Mouse (Mus musculus): ENCODE data around the gene Ctsa.
"Not testable (repeated sequence)": the region's sequence is repeated elsewhere in the genome, so short reads cannot be mapped to it uniquely, and the experiment has no call there.

Ctsa gene

GRCm38 (mm10) chr2:164832748-164833301 is at the start of gene Ctsa:
Ctsa (plus strand) TSS chr2:164832873.
- DNase-seq = peak; percentile 67 to 77

GRCm38 (mm10) chr2:164783926-164784581 is 48.6 kb upstream of the Ctsa start:
- DNase-seq = no peak

GRCm38 (mm10) chr2:164784869-164785420 is 47.7 kb upstream of the Ctsa start:
- DNase-seq = no peak

GRCm38 (mm10) chr2:164785481-164786387 is 46.9 kb upstream of the Ctsa start, which contains the start of gene Snx21:
Snx21 (plus strand) TSS chr2:164785823.
- DNase-seq = peak; percentile 93 to 95

GRCm38 (mm10) chr2:164786388-164786885 is 46.2 kb upstream of the Ctsa start:
- no peak for DNase-seq

- DNase-seq = no peak
Observed at GRCm38 (mm10) chr2:164787032-164787431, 45.6 kb upstream of the Ctsa start.

GRCm38 (mm10) chr2:164787779-164788178 is 44.9 kb upstream of the Ctsa start:
- DNase-seq = no peak

- DNase-seq = no peak
Observed at GRCm38 (mm10) chr2:164788411-164788810, 44.3 kb upstream of the Ctsa start.

GRCm38 (mm10) chr2:164790451-164790850 is 42.2 kb upstream of the Ctsa start:
- no peak for DNase-seq

GRCm38 (mm10) chr2:164791841-164792261 is 40.8 kb upstream of the Ctsa start:
- no peak for DNase-seq

- DNase-seq = no peak
Observed at GRCm38 (mm10) chr2:164792400-164793190, 40.1 kb upstream of the Ctsa start.

- peak in 1 of 2 experiments; percentile 73 for DNase-seq
Observed at GRCm38 (mm10) chr2:164793236-164793635, 39.4 kb upstream of the Ctsa start.

- DNase-seq = no peak
Observed at GRCm38 (mm10) chr2:164793772-164794171, 38.9 kb upstream of the Ctsa start.

GRCm38 (mm10) chr2:164794293-164794692 is 38.4 kb upstream of the Ctsa start:
- DNase-seq = peak; percentile 85 to 89

GRCm38 (mm10) chr2:164795868-164796267 is 36.8 kb upstream of the Ctsa start:
- DNase-seq = no peak

- DNase-seq = not testable (repeated sequence)
Observed at GRCm38 (mm10) chr2:164798554-164798953, 34.1 kb upstream of the Ctsa start.

GRCm38 (mm10) chr2:164800252-164801004 is 32.2 kb upstream of the Ctsa start:
- no peak for DNase-seq

GRCm38 (mm10) chr2:164803201-164803920 is 29.3 kb upstream of the Ctsa start:
- no peak for DNase-seq

GRCm38 (mm10) chr2:164803921-164804313 is 28.8 kb upstream of the Ctsa start:
- DNase-seq = no peak

GRCm38 (mm10) chr2:164804533-164805331 is 27.9 kb upstream of the Ctsa start, which contains the start of the genes Acot8 and Zswim3:
Acot8 (minus strand) TSS chr2:164804882.
Zswim3 (plus strand) TSS chr2:164805098.
- peak; percentile 99 for DNase-seq
